Mouse (Mus musculus) myocyte (in vitro differentiated cells): Measurements from ENCODE around the gene Stat5a.

Experiments used
- E2F4 ChIP-seq: IDR thresholded peaks from one replicate; pipeline ENCODE4 v1.6.1; 2011; ENCODE audit warnings: mild to moderate bottlenecking, control low read depth, moderate library complexity; ENCODE audit not compliant: insufficient read depth
- MAX ChIP-seq: IDR thresholded peaks from one replicate; pipeline ENCODE4 v1.6.1; 2011; ENCODE audit warnings: low read depth, mild to moderate bottlenecking, control low read depth
- POLR2A ChIP-seq: IDR thresholded peaks from one replicate; pipeline ENCODE4 v1.6.1; 2011; ENCODE audit warnings: low read depth, mild to moderate bottlenecking, control low read depth, moderate library complexity; ENCODE audit not compliant: insufficient read length
- POLR2AphosphoS2 ChIP-seq: IDR thresholded peaks from one replicate; pipeline ENCODE4 v1.6.1; 2011; ENCODE audit warnings: low read depth, control low read depth; ENCODE audit not compliant: insufficient read length
- REST ChIP-seq: IDR thresholded peaks from one replicate; pipeline ENCODE4 v1.6.1; 2011; ENCODE audit warnings: mild to moderate bottlenecking, control low read depth, moderate library complexity; ENCODE audit not compliant: insufficient read depth, insufficient read length
- SRF ChIP-seq: IDR thresholded peaks from one replicate; pipeline ENCODE4 v1.6.1; 2011; ENCODE audit warnings: low read depth; ENCODE audit not compliant: control insufficient read depth, insufficient read length
- TCF3 ChIP-seq: IDR thresholded peaks from one replicate; pipeline ENCODE4 v1.6.1; 2011; ENCODE audit warnings: low read depth, control low read depth; ENCODE audit not compliant: insufficient read length
- USF1 ChIP-seq: IDR thresholded peaks from one replicate; pipeline ENCODE4 v1.6.1; 2011; ENCODE audit warnings: low read depth, mild to moderate bottlenecking, control low read depth, moderate library complexity

DNA sequence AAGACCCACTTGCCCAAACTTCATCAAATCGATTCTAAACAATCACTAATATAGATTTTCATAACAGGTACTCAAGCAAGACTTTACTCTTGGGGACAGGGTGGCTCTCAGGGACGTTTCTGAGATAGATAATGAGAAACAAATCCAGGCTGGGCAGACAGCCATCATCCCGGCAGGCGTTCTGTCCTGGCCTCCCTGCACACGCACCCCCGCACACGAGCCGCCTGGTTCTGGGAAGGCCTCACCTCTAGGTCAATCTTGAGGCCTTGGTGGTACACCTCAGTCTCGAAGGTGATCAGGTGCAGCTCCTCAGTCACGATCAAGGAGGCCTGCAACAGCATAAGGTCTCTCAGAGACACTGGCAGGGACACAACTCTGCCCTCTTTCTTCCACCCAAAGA is 36.9 kb downstream of the Stat5a start:
- TF ChIP-seq POLR2A (no peak), SRF (no peak), TCF3 (no peak), E2F4 (no peak), USF1 (no peak), MAX (no peak), POLR2AphosphoS2 (no peak), REST (no peak)
